Mouse (Mus musculus) cerebellum, adult 2 months (tissue): ENCODE results near the gene H2-K1. TPM values are rescaled to one million over a fixed set of nuclear protein-coding genes. Genes with fewer than 3 reads are reported as not detected.

ENCODE experiments used
- DNase-seq, 2 experiments: peaks; one replicate each; pipeline ENCODE4 v3.0.0; 2021
- H3K27ac ChIP-seq: fragments of 200-500 bp; 2 replicates; pipeline ENCODE4 v1.5.1; 2012; ENCODE audit warnings: low read length, control low read depth, inconsistent platforms; ENCODE audit not compliant: insufficient read depth
- H3K27me3 ChIP-seq: fragments of 200-500 bp; 2 replicates; pipeline ENCODE4 v1.6.1; 2012; ENCODE audit warnings: inconsistent platforms, mild to moderate bottlenecking, low read length, moderate library complexity; ENCODE audit not compliant: control insufficient read depth, insufficient read depth
- H3K4me1 ChIP-seq: fragments of 200-500 bp; 2 replicates; pipeline ENCODE4 v1.6.1; 2011; ENCODE audit warnings: low read length; ENCODE audit not compliant: control insufficient read depth, insufficient read depth
- H3K4me3 ChIP-seq: fragments of 200-500 bp; replicated peaks from 2 replicates; pipeline ENCODE3; 2011; ENCODE audit warnings: mild to moderate bottlenecking, low read depth, low read length, control low read depth; ENCODE audit not compliant: insufficient read depth
- CTCF ChIP-seq: fragments of 200-500 bp; IDR thresholded peaks from 2 replicates; pipeline ENCODE4 v1.5.1; 2011; ENCODE audit warnings: low read depth, mild to moderate bottlenecking, control low read depth, low read length, moderate library complexity, borderline replicate concordance; ENCODE audit not compliant: insufficient read depth
- POLR2A ChIP-seq: fragments of 200-500 bp; IDR thresholded peaks from 2 replicates; pipeline ENCODE4 v1.6.1; 2011; ENCODE audit warnings: low read length, control low read depth, borderline replicate concordance; ENCODE audit not compliant: insufficient read depth
- WGBS: fragments of 180-500 bp; shearing (Covaris S2); methylation state at CpG from one replicate; pipeline ENCODE4 v1.1.7; 2018; 5-methylcytosine and 5-hydroxymethylcytosine counted together
- polyA plus RNA-seq: library from polyadenylated mRNA; depleted of rRNA; stranded (reverse); fragments of >200 nt; gene quantifications from 2 replicates; pipeline ENCODE4 v1.2.3, GENCODE M21; 2012; rRNA removed

H2-K1 gene
- polyA plus RNA-seq, 1 experiment: 77.5 TPM

GRCm38 (mm10) chr17:33947430-33948089 is 52.6 kb downstream of the H2-K1 start:
- 76% methylated on average over 10 of the region's 10 CpGs for WGBS
- H3K4me3 ChIP-seq: no peak overlapping the region
- no peak for DNase-seq
- H3K4me1 ChIP-seq: peaks cover 16% of the 10 kb centered on the region
- TF ChIP-seq POLR2A (no peak), CTCF (no peak)
- H3K27ac ChIP-seq: no peak overlapping the region
- H3K27me3 ChIP-seq: no peaks in the 10 kb centered on the region

Other genes starting within 250 kb of the H2-K1 start
- 494 and 510 TPM in 2 replicates for gene Rab11b, start 239.8 kb downstream of the H2-K1 start, polyA plus RNA-seq
- 1.6 and 1.9 TPM in 2 replicates for gene Angptl4, start 218.5 kb downstream of the H2-K1 start, polyA plus RNA-seq
- gene Kank3, start 189.8 kb downstream of the H2-K1 start, polyA plus RNA-seq: 52.1 and 59.5 TPM in 2 replicates
- 471 and 493 TPM in 2 replicates for gene Rps28, start 175.8 kb downstream of the H2-K1 start, polyA plus RNA-seq
- 341 and 361 TPM in 2 replicates for gene Ndufa7, start 175.8 kb downstream of the H2-K1 start, polyA plus RNA-seq
- 34.4 and 34.7 TPM in 2 replicates for gene Cd320, start 157.3 kb downstream of the H2-K1 start, polyA plus RNA-seq
- gene Gm7029, start 126.5 kb downstream of the H2-K1 start, polyA plus RNA-seq: not detected in 2 replicates
- gene Kifc1, start 109.7 kb downstream of the H2-K1 start, polyA plus RNA-seq: 2.2 and 2.3 TPM in 2 replicates
- gene Platr17, start 95.2 kb downstream of the H2-K1 start, polyA plus RNA-seq: 0.48 and 0.65 TPM in 2 replicates
- gene Daxx, start 90.9 kb downstream of the H2-K1 start, polyA plus RNA-seq: 28.6 and 30.4 TPM in 2 replicates
- 27.7 and 28.5 TPM in 2 replicates for gene Tapbp, start 84.4 kb downstream of the H2-K1 start, polyA plus RNA-seq
- 30.2 and 33.4 TPM in 2 replicates for gene Zbtb22, start 84.4 kb downstream of the H2-K1 start, polyA plus RNA-seq
- 171 and 183 TPM in 2 replicates for gene Rgl2, start 70.8 kb downstream of the H2-K1 start, polyA plus RNA-seq
- 117 and 135 TPM in 2 replicates for gene Pfdn6, start 60.0 kb downstream of the H2-K1 start, polyA plus RNA-seq
- 13.3 and 14.0 TPM in 2 replicates for gene Wdr46, start 59.7 kb downstream of the H2-K1 start, polyA plus RNA-seq
- gene B3galt4, start 48.9 kb downstream of the H2-K1 start, polyA plus RNA-seq: 8.4 and 8.6 TPM in 2 replicates
- 73.5 and 77.0 TPM in 2 replicates for gene Vps52, start 44.5 kb downstream of the H2-K1 start, polyA plus RNA-seq
- gene Rps18, start 44.3 kb downstream of the H2-K1 start, polyA plus RNA-seq: 283 and 320 TPM in 2 replicates
- gene Ring1, start 24.3 kb upstream of the H2-K1 start, polyA plus RNA-seq: 66.4 and 74.6 TPM in 2 replicates
- 82.9 and 89.8 TPM in 2 replicates for gene H2-Ke6, start 27.7 kb upstream of the H2-K1 start, polyA plus RNA-seq
- gene Slc39a7, start 31.3 kb upstream of the H2-K1 start, polyA plus RNA-seq: 120 and 123 TPM in 2 replicates
- gene Rxrb, start 31.5 kb upstream of the H2-K1 start, polyA plus RNA-seq: 78.0 and 83.2 TPM in 2 replicates
- gene Col11a2, start 39.1 kb upstream of the H2-K1 start, polyA plus RNA-seq: 12.2 and 15.2 TPM in 2 replicates
- gene H2-Oa, start 92.0 kb upstream of the H2-K1 start, polyA plus RNA-seq: 0.25 and 0.34 TPM in 2 replicates
- 13.2 and 13.6 TPM in 2 replicates for gene H2-DMa, start 119.2 kb upstream of the H2-K1 start, polyA plus RNA-seq
- gene Brd2, start 122.3 kb upstream of the H2-K1 start, polyA plus RNA-seq: 188 and 209 TPM in 2 replicates
- 0.35 and 0.52 TPM in 2 replicates for gene H2-DMb2, start 143.0 kb upstream of the H2-K1 start, polyA plus RNA-seq
- gene H2-DMb1, start 152.7 kb upstream of the H2-K1 start, polyA plus RNA-seq: 1.8 and 3.0 TPM in 2 replicates
- 2.6 and 2.7 TPM in 2 replicates for gene Tap1, start 187.2 kb upstream of the H2-K1 start, polyA plus RNA-seq
- gene Psmb9, start 187.4 kb upstream of the H2-K1 start, polyA plus RNA-seq: 2.2 and 2.7 TPM in 2 replicates
- gene Psmb8, start 197.4 kb upstream of the H2-K1 start, polyA plus RNA-seq: 5.8 and 7.3 TPM in 2 replicates
- 9.1 and 10.0 TPM in 2 replicates for gene Tap2, start 203.2 kb upstream of the H2-K1 start, polyA plus RNA-seq
- 0.67 and 0.86 TPM in 2 replicates for gene H2-Ob, start 238.6 kb upstream of the H2-K1 start, polyA plus RNA-seq